Mouse (Mus musculus) ES-CJ7 (cell line): Measurements from ENCODE around the gene Jag2.

Experiments
- DNase-seq: peaks from one replicate; pipeline ENCODE4 v3.0.0; 2011; ENCODE audit warnings: low read depth, low spot score

Jag2 gene

DNA sequence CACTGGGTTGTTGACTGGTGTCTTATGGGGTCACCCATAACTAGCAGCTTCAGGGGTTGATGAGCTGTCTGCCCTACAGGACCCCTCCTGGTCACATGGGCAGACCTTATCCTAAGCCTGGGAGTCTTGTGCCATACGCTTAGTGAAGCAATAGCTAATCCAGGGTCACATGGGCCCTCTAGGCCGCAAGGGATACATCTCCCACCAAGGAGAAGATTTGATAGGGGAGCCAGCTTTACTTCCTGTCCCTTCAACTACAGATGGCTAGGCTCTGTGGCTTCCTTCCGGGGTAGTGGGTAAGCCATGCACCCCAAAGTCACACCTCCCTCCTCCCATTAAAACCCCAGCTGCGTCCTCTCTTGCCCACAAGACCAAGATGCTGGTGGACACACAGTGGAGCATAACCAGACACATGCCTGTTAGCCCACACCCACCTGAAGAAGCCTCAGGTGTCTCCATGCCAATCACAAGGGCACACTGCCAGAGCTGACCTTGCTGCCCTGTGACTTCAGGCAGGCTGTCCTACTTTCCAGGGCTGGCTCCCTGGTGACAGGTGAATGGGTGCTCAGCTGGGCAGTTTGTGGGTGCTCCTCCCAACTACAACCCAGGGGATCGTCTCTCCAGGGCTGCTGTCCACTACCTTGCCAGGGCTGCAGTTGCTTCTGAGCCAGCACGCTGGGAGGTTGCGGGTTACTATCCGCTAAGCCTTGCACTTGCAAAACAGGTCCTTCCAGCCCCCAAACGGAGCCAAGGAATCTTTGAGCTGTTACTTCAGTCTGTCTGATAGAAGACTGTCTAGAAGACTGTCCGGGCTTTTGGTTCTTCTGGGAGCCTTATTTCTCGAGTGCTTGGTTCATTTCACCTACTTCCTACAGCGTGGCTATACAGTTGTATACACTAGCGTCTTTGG lies 61.1 kb downstream of the Jag2 start, which contains the start of gene Gpr132:
Gpr132 (minus strand) TSS at position 51 of the 910 bp plus-strand sequence.
- DNase-seq = no peak

DNA sequence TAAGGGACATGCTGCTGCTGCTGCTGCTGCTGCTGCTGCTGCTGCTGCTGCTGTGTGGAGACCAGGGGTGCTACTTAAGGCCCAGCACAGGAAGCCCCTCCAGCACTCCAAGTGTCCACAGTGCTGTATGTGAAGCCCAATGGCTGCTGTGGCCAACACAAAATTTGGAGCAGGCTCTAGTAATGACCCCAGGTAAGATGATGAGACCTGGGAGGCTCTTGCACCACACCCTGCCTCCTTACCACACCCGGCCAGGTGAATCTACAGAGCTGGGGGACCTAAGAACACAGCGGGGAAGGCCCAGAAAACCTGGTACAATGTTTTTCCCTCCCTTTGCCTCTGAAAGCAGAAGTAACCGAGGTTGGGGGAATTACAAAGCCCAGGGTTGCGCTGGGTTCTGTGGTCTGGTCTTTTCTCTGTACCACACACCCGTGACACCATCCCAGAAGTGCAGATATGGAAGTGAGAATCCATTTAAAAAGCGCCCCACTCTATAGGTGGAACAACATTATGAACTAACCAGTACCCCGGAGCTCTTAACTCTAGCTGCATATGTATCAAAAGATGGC lies 62.4 kb downstream of the Jag2 start:
- no peak for DNase-seq

DNA sequence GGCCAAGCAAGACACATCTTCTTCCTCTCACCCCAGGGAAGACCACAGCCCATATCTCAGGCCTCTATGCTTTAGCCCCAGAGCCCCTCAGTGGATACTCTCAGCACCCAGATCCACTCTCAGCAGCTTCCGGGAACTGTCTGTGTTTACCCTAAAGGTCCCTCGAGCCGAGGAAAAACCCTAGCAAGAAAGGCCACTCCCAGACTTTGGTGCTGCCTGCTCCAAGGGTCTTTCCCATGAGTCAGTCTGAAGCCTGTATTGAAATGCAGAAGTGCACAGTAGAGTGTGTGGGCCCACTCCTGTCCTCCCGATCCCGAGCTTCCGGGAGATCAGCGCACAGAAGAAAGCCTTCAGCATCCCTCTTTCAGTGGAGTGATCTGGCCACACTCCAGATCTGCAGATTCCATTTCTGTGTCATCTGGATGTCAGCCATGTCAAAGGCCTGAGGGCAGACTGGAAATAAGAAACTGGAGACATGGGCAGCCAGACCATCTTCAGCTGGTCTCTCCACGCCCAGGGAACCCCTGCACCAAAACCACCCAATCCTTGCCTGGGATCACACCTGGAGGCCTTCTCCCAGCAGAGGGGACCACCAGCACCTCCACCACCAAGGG lies 63.0 kb downstream of the Jag2 start:
- DNase-seq = no peak

DNA sequence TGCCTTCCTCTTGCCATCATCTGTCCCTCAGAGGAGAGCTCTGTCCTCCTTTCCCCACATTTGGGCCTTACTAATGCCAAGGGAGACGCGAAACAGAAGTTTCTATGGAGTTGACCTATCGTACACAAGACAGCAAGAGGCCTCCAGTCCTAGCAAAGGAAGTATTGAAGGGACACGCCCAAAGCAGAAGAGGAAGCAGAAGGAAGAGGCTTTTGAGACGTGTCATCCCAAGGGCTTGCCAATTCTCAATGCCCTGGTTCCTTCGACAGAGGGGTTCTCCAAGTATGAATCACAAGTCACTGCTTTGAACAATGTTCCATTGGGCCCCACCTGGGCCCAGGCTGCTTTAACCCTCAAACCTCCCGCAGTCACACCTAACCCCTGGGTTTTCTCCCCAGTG lies 64.8 kb downstream of the Jag2 start:
- DNase-seq = no peak

DNA sequence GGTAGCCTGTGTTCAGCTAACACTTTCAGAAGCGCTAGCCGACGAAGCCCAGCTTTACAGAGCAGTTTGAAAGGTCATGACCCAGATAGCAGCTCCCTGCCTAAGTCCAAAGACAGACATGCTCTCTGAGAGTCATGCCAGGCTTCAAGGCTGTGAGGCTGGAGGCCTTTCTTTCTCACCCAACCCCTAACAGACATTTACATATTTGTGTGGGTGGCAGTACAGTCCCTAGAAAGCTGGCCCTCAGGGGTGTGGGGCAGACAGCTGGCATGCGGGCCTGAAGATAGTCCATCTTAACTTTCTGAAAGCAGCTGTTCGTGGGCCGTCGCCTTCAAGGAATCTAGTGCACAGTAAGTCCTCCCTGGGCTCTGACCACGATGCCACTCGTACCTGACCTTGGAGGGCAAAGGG lies 67.7 kb downstream of the Jag2 start:
- no peak for DNase-seq

DNA sequence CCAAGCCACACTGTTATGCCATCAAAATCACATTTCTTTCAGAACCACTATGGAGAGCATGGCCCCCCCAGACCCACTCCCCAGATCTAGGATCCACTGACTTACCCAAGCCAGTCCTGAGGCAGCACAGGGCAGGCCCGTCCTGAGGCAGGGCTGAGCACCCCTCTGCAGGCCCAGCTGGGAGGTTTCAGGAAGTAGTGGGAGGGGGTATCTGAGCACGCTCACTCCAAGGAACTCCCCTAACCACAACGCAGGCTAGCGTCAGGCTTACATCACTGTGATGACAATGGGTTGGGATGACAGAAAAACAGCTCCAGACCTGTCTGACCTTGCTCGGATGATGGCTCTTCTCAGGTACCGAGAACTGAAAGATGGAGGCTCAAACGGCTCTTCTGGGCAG lies 68.8 kb downstream of the Jag2 start:
- DNase-seq = no peak

DNA sequence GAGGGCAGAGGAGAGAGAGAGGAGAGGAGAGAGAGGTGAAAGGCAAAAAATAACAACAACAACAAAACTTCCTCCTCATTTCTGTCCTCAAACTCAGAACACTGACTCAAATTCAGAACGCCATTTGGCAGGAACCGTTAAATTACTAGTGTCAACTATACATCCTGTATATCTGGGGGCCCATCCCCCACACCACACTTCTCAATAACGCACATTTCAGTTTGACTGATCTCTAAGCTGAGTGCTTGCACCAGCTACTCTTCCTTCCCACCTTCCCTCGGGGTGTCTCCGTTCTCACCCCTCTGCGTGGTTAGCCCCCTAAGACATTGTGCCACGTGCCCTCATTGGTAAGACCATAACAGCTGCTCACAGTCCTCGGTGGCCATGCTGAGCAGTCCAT lies 69.6 kb downstream of the Jag2 start:
- DNase-seq = no peak

DNA sequence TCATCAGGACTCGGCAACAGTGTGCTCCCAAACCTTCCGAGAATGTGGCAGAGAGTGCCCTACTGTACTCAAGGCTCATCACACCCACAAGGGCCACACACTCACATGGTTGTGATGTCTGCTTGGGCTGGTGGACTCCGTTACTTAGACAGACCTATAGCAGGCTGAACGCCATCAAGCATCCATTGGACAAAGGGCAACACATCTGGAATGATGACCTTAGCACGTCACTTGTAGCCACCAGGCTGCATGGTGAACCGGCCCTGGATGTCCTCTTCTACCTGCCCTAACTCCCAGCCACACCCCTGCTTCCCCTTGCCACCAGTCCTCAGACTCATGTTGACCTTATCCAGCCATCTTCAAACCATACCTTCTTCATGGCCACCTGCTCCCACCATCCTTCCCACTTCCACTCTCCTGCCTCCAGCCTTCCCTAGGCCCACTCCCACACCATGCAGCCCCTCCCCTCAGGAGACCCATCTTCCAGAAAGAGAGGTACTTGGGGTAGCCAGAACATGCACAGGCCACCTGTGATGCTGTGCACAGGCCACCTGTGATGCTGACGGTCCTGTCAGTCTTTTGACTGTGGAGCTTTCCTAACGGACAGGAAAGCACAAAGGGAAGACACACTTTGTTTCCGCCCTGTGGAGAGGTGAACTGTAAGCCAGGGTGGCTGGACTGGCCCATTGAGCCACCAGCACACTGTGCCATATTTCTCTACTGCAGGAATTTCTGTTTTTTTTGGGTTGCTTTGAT lies 70.8 kb downstream of the Jag2 start:
- DNase-seq = no peak
